Mouse (Mus musculus) T-helper 1 cell (primary cell): ENCODE data around the gene Cacybp.

Experiments used
- in situ Hi-C: fragments of 300-600 bp; cut with MboI, MseI; formaldehyde crosslinking; loops from one replicate; pipeline ENCODE4 v1.15.1; 2025; ENCODE audit warnings: high pct_unique_total_duplicates

Gene Cacybp

DNA sequence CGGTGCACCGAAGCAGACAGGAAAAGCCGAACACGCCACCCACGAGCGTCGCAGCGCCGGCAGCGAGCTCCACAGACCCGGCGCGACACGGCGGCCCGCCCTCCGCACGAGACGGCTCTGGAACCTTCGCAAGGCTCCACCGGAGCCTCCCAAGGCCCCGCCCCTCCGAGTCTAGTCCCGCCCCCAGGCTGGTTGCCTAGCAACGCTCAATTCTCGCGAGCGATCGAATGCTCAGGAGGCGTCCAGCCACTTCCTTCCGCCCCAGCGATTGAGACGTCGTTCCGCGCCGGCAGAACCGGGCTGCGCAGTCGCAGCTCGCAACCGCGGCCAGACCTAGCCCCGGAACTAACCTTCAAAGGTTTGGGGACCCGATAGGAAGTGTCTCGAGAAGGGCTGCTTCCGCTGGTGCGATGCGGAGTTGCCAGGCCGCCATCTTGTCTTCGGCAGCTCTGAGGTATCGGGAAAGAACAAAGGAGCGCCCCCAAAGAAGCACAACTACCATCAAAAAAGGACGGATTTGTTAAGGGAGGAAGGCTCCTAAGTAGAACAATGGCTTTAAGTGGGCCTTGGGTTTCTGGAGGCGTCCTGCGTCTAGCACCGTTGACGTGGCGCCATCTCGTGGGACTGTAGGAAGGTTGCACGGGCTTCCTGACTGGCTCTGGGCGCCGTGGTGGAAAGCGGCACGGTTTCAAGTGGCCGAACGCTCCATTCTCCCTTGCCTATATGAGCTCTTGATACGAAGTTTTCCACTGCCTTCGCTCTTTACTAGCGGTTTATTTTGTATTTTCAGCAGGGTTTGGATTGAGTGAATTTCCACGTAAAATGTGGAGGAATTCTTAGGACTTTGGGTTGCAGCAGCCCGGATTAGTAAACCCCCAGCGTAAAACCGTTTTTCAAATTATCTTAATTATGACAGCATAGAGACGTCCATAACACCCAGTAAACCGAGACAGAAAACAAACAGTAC, at the start of gene Cacybp:
Cacybp (minus strand) TSS at position 173 of the 967 bp plus-strand sequence.
- in situ Hi-C loops = no loop called here

- in situ Hi-C loops = no loop called here
Observed at GRCm38 (mm10) chr1:160262415-160262814, 49.7 kb upstream of the Cacybp start.

GRCm38 (mm10) chr1:160261849-160262248, 49.2 kb upstream of the Cacybp start:
- in situ Hi-C loops = no loop called here

- in situ Hi-C loops = no loop called here
Observed at GRCm38 (mm10) chr1:160260605-160261004, 47.9 kb upstream of the Cacybp start.

DNA sequence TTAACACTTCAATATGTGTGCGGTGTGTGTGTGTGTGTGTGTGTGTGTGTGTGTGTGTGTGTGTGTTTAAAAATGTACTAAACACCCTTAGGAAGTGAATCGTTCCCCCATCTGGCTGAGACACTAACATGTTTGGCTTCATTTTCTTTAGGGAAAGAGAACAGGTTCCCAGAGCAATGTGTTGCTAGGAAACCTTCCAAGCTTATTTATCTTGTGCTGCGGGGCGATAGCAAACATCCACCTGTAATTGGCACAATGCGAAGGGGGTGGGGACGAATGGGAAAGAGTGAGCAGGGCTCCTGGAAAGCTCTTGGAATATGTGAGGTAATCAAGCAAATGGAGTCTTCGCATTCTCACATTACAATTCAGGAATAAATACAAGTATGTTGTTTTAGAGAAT, 47.2 kb upstream of the Cacybp start:
- in situ Hi-C loops = no loop called here

- in situ Hi-C loops = no loop called here
Observed at GRCm38 (mm10) chr1:160253108-160253507, 40.4 kb upstream of the Cacybp start.

DNA sequence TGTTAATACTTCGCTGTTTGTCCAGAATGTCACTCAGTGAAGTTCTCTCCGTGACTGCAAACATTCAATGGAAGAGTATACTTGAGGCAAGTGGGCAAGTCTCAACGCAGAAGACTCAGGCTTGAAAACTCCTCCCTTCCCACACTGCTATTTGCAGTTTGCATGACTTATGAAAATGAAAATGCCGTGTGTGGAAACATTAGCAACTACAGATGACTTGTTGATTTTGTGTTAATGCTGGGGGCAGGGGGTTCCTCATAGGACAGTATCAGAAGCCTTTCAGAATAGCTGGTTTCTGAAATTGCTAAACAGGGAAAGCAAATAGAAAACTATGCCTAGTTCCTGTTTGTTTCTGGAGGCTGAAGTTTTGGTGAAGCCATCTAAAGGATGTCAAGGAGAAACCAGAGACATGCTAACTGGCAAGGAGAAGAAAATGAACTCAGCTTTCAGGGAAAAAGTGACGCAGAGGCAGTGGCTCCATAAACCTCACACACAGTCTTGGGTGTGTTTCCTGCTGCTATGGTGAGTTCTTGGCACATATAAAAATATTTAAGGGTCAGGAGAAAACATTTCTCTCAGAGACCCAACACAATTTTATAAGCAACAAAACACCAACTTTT, 38.8 kb upstream of the Cacybp start:
- in situ Hi-C loops = no loop called here

GRCm38 (mm10) chr1:160250782-160251181, 38.1 kb upstream of the Cacybp start:
- in situ Hi-C loops = no loop called here

DNA sequence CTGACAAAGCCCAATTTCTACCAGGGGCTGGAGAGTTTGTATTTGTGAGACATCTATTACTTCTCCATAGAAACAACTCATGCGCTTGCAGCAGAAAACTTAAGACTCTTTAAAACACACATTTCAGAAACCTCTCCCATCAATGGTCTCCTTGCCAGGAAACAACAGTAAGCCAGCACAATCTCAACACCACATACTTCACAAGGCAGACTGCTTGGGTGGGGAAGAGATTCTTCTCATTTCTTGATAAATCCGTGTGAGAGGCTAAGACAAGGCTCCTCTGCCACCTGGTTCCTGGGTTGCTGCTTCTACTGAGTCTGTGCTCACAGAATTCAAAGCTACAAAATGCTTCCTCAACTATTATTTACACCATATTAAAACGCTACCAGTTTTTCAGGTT, 37.1 kb upstream of the Cacybp start:
- in situ Hi-C loops = no loop called here

GRCm38 (mm10) chr1:160247473-160247872, 34.8 kb upstream of the Cacybp start:
- in situ Hi-C loops = no loop called here

- in situ Hi-C loops = no loop called here
Observed at GRCm38 (mm10) chr1:160246844-160247243, 34.2 kb upstream of the Cacybp start.

GRCm38 (mm10) chr1:160245954-160246353, 33.3 kb upstream of the Cacybp start:
- in situ Hi-C loops = no loop called here

DNA sequence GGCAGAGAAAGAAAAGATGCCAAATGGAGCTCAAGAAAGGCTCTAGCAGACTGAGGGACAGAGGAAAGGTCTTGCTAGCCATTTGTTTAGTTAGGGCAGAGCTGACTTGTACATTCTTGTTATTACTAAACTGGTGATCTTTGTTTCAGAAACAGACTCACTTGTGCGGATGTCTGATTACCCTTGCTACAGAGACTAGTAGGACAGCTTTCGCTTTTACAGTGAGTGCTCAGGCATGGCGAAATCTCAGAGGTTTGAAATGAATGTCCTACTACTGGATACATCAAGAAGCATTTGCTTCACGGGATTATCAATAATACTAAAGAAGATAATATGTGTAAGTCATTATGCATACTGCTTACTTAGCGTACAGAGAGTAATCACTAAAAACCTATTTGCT, 32.0 kb upstream of the Cacybp start:
- in situ Hi-C loops = no loop called here

DNA sequence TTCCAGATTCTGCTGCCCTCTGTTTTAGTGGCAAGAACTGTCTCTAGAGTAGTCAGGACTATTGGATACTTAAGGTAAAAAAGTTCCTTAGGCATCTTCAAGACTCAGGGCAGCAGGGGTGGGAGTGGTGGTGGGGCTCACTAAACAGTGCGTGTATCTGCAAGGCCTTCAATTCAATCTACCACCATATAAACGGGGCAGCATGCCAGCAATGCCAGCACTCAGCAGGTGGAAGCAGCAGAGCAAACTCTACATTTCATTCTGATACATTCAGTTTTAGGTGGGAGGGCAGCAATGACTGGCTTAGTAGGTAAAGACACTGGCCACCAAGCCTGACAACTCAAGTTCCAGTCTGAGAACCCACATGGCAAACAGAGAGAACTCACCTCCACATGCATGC, 27.4 kb upstream of the Cacybp start:
- in situ Hi-C loops = no loop called here

GRCm38 (mm10) chr1:160238852-160239443, 26.3 kb upstream of the Cacybp start:
- in situ Hi-C loops = loop anchor here (10.0 kb wide), 1 partner anchor 136 kb away; no protein-coding TSS in a partner anchor

DNA sequence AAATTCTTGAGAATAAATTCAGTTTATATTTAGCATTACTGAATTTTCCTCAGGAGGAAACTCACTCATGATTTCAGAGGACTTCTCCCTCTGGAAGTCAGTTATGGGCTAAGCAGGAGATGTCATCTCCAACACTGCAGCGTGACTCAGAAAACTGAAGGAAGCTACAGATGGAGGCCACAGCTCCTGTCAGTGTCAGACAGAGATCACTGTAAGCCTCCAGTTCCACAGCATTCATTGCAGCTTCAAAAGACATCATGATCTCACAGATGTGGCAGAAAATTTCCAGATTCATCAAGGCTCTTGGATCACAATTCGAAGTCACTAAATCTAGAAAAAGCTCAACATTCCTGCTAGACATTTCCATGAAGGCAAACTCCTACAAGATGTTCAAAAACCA, 25.3 kb upstream of the Cacybp start:
- in situ Hi-C loops = loop anchor here (10.0 kb wide), 1 partner anchor 137 kb away; no protein-coding TSS in a partner anchor

GRCm38 (mm10) chr1:160233921-160234320, 21.2 kb upstream of the Cacybp start:
- in situ Hi-C loops = loop anchor here (10.0 kb wide), 1 partner anchor 141 kb away; no protein-coding TSS in a partner anchor

DNA sequence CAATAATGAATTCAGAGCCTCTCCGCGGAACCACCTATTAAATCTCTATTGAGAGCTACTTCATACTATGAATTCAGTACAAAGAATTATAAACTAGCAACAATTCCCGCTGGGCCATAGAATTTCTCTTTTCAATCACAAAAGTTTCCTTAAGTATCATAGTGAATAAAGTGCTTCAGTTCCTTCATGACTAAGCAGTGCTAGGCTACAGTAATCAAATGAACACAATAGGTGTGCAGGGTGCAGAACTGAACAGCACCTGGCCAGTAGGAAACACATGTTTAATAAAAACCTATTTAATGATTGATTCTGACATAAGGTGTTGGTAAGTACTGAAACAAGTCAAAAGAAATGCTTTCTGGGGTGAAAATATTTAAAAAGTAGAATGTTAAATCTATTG, 19.4 kb upstream of the Cacybp start:
- in situ Hi-C loops = loop anchor here (10.0 kb wide), 1 partner anchor 143 kb away; no protein-coding TSS in a partner anchor

GRCm38 (mm10) chr1:160231013-160231412, 18.3 kb upstream of the Cacybp start:
- in situ Hi-C loops = loop anchor here (10.0 kb wide), 1 partner anchor 144 kb away; no protein-coding TSS in a partner anchor

DNA sequence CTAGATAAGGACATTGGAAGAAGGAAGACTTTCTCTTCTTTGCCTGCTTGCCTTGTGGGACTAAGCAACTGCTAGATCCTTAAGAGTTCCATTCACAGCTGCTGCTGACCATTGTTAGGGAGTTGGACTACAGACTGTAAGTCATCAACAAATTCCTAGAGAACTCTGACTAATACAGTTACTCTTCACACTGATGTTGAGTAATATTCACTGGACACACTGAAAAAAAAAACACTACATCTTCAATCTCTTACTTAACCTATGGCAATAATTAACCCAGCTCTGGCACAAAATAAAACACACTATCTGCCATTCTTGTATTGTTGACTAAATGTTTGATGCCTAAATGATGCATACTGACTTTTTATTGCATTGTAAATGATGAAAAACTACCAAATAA, 15.2 kb upstream of the Cacybp start:
- in situ Hi-C loops = no loop called here

DNA sequence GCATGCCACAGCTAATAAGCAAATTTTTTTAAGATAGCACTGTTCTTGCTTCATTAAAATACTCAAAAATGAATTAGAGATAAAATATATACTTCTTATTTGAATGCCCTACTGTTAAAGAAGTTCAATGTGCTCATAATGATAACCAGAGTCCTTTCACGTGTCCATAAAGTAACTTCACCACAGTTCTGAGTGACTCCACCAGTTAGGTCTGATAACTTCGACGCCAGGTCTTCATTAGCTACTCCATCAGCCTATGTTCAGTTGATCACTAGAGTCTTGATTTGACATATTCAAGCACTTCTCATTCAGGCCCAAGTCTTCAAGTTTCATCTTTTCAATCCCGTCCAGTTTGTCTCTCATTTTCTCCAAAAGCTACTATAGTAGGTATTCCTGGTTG, 14.5 kb upstream of the Cacybp start:
- in situ Hi-C loops = no loop called here

- in situ Hi-C loops = no loop called here
Observed at GRCm38 (mm10) chr1:160224093-160224492, 11.4 kb upstream of the Cacybp start.
